Mouse (Mus musculus) heart, postnatal 4 days (tissue): ENCODE measurements around the gene Fxr2. TPM values are rescaled to one million over a fixed set of nuclear protein-coding genes. Genes with fewer than 3 reads are reported as not detected.
A peak's percentile ranks its signal among the peaks of the same experiment; 100 is the strongest.

Experiments
- DNase-seq: peaks from one replicate; pipeline ENCODE4 v3.0.0; 2021
- total RNA-seq, 2 experiments: library from RNA; stranded (reverse); gene quantifications; 2 replicates each; pipeline ENCODE4 v1.2.3; 2021

Fxr2 gene
- 10 to 100 TPM; 81.4 to 83.6 TPM for total RNA-seq

- peak; percentile 100 for DNase-seq
Measured at GRCm38 (mm10) chr11:69632284-69633089, at the start of gene Fxr2. TSS of gene Fxr2 (plus strand) at chr11:69632990.

DNA sequence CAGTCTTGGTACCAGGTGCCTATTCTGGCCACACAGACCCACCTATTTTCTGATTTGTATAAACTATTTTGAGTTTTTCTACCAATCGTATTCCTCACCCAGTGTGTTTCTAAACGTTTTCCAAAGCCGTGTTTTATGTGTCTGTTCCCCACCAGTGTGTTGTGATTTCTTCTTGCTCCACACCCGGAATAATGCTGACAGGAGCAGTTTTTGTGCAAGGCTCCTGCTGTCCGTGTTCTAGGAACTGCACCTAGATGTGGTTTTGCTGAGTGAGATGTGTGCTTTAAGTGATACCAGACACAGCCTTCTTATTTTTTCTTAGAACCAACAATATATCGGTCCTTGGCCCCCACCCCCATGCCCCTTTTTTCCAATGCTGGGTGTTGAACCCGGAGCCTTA lies 48.8 kb upstream of the Fxr2 start:
- DNase-seq = no peak

- DNase-seq = no peak
Measured at GRCm38 (mm10) chr11:69584937-69585336, 47.9 kb upstream of the Fxr2 start.

GRCm38 (mm10) chr11:69585718-69586325 lies 47.0 kb upstream of the Fxr2 start:
- no peak for DNase-seq

DNA sequence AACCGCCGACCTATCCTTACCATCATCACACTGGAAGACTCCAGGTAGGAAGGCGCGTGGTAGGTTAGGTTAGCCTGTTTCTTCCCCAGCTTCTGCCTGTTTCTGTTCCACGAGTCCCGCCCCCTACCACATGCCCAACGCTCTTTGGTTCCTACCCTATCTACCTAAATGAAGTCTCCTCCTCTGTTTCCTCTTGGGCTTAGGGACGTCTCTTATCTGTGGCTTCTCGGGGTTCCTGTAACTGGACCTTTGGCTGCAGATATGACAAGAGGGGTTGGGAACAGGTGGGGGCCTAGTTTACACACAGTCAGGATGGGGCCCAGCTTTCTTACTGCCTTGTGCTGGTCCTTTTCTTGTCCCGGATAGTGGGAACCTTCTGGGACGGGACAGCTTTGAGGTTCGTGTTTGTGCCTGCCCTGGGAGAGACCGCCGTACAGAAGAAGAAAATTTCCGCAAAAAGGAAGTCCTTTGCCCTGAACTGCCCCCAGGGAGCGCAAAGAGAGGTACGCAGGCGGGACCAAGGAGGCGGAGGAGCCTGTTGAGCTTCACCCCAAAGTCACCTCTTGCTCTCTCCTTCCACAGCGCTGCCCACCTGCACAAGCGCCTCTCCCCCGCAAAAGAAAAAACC lies 43.5 kb upstream of the Fxr2 start:
- DNase-seq = no peak

DNA sequence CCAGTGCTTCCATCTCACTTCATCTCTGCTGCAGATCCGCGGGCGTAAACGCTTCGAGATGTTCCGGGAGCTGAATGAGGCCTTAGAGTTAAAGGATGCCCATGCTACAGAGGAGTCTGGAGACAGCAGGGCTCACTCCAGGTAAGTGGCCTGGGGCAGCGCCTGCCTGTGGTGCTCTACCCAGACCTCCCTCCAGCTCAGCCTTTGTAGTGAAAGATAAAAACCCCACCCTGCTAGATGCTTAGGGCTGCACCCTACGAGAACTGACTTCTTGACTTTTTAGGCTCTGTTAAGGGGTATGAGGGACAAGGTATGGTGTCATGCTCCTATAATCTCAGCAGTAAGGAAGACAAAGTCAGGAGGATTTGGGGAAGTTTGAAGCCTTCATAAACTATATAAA lies 42.2 kb upstream of the Fxr2 start:
- no peak for DNase-seq

DNA sequence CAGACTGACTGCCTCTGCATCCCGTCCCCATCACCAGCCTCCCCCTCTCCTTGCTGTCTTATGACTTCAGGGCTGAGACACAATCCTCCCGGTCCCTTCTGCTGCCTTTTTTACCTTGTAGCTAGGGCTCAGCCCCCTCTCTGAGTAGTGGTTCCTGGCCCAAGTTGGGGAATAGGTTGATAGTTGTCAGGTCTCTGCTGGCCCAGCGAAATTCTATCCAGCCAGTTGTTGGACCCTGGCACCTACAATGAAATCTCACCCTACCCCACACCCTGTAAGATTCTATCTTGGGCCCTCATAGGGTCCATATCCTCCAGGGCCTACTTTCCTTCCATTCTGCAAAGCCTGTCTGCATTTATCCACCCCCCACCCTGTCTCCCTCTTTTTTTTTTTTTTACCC lies 41.4 kb upstream of the Fxr2 start:
- DNase-seq = no peak

DNA sequence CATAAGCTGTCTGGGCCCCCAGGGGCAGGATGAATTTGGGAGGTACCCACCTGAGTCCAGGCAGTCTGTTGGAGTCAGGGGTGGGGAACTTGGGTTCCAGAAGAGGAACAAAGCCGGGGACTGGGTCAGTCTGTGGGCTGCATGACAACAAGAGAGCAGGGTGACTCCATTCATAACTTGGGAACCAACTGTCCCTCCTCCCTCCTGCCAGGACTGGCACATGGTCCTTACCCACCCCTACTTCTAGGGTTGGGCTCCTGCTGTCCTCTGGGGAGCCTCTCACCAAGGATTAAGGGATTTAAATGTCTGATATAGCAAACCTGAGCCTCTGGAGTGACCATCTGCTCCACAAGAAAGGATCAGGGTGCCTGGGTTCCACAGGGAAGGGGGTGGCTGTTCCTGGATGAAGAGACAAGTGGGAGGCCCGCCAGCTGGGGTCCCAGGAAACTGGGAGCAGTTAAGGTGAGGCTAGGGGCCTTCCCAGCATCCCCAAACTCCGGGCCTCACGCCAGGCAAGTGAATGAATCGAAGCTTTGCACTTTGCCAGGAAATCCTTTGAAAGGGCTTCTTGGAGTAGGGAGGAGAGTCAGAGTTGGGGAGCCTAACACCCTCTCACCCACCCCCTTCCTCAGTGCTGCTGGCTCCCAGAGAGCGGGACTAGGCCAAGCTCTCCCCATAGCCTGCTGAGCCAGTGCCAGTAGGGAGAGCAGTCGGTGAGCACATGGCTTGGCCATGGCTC lies 40.7 kb upstream of the Fxr2 start:
- no peak for DNase-seq

- no peak for DNase-seq
Measured at GRCm38 (mm10) chr11:69592799-69593198, 40.0 kb upstream of the Fxr2 start.

DNA sequence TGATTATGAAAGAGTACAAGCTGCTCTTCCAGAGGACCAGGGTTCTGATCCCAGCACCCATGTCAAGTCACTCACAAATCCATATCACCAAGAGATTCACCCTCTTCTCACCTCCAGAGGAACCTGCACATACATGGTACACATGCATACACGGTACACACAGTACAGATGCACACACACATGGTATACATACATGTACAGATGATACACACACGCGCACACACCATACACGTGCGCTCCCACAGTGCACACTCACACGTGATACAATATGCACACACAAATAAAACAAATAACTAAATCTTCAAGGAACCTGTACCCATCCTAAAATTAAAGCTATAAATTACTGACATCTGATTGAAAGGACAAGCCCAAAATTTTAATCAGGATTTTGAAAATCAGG lies 37.9 kb upstream of the Fxr2 start:
- no peak for DNase-seq

GRCm38 (mm10) chr11:69599436-69599835 lies 33.4 kb upstream of the Fxr2 start:
- DNase-seq = no peak

- peak; percentile 87 for DNase-seq
Measured at GRCm38 (mm10) chr11:69600098-69600497, 32.7 kb upstream of the Fxr2 start.

GRCm38 (mm10) chr11:69601768-69602167 lies 31.0 kb upstream of the Fxr2 start:
- no peak for DNase-seq

GRCm38 (mm10) chr11:69603516-69603915 lies 29.3 kb upstream of the Fxr2 start:
- DNase-seq = peak; percentile 36

GRCm38 (mm10) chr11:69604347-69604746 lies 28.4 kb upstream of the Fxr2 start:
- no peak for DNase-seq

DNA sequence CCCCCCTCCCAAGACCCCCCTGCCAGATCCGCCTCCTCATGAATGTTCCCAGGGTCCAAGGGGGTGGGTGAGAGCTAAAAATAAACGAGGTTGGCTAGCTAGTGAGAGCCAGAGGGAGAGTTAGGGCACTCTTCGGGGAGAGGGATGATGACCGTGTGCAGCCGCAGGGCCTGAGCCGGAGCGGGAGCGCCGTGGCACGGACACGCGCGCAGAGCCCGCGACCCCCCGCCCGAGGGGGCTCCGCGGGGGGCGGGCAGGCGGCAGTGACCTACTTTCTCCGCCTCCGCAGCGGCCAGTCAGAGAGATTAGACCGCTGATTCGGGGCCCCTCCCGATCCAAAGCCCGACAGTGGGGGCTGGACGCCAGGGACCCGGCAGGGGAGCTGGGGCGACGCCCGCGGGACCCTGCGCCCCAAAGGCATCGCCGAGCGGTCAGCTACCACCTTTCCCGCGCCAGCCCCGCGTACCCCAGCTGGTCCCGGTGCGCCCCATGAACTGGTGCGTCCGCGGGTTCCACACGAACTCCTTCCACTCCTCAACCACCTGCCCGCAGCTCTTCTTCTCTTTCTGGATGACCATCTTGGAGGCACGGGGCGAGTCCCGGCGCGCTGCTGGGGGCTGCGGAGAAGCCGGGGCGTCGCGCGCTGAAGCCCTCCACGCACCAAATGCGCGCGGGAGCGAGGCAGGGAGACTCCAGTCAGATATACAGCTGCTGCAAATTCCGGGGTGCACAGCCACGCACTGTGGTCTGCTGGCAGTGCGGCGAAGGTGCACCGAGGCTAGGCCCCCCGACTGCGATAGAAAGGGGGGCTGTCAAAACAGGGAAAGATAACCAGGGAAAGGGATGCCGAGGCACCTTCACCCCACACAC lies 27.8 kb upstream of the Fxr2 start:
- peak; percentile 28 for DNase-seq

DNA sequence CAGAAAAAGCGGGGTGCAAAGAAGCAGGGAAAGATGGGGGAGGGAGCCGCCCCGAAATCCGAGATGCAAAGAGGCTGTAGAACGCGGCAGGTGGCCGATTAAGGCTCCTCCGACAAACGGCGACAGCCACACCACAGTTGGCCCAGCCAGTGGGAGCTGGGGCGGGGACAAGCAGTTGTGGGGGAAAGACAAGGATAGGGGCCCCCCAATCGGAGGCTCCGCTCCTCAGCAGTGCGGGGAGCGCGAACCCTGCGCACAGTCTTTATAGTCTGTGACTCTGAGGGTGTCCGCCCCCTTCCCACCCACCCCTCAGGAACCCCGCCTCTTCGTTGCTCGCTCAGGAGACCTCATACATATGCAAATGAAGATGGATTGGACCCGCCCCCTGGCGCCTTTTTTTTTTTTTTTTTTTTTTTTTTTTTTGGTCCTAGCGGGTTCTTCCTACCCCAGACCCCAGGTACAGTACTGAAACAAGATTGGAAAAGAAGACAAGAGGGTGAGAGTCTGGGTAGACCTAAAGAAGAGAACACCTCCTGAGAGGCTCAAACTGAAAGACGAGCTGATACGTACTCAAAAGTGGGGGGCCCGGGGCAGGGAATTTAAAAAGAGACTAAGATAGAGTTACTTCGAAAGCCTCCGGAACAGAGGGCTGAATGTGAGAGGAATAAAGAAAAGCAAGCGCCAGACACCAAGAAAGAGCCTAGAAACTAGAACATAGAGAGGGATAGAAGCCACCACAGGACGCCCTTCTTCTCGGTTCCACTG lies 26.9 kb upstream of the Fxr2 start, which contains the start of gene Atp1b2:
Atp1b2 (minus strand) TSS at position 217 of the 765 bp plus-strand sequence.
- DNase-seq = peak; percentile 79

- no peak for DNase-seq
Measured at GRCm38 (mm10) chr11:69606491-69606795, 26.3 kb upstream of the Fxr2 start.

GRCm38 (mm10) chr11:69606832-69607231 lies 26.0 kb upstream of the Fxr2 start:
- no peak for DNase-seq

DNA sequence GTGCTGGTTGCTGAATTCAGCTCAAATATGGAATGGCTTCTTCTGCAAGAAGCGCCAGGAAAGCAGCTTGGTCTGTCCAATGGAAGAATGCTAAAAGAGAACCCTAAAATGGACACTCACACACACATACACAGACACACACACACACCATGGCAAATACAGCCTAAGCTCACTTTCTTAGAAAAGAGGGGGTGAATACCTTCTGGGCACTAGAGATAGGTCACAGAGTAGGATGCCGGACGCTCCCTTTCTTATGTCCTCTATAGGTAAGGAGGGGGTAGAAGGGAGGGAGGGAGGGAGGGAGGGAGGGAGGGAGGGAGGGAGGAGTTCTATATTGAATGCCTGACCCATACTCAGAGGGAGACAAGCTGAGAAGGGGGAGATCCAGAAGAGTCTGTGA lies 24.3 kb upstream of the Fxr2 start:
- DNase-seq = no peak

DNA sequence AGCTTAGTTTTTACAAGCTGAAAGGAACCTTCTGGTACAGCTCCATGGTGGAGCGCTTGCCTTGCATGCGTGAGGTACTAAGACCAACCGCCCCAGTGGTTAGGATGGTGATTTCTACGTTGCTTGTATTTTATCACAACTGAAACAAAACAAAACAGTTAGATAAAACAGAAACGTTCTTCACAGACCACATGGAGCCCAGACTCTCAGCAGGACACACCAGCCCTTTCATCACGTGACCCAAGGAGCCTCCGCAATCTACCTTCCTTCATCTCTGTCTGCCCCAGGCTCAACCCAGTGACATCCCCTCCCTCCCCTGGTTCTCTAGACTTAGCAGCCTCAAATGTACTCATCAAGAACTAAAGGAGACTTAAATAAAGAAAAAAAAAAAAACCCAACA lies 23.4 kb upstream of the Fxr2 start:
- no peak for DNase-seq
